Mouse (Mus musculus) erythroblast, embryonic 14.5 days (primary cell): ENCODE data around the gene Erc1. TPM values are rescaled to one million over a fixed set of nuclear protein-coding genes. Genes with fewer than 3 reads are reported as not detected.

Experiments
- H3K27me3 ChIP-seq: 2 replicates; pipeline ENCODE4 v1.6.1; 2012; ENCODE audit warnings: inconsistent platforms; ENCODE audit not compliant: control insufficient read depth
- H3K36me3 ChIP-seq: 2 replicates; pipeline ENCODE4 v1.6.1; 2012; ENCODE audit warnings: mild to moderate bottlenecking, inconsistent platforms; ENCODE audit not compliant: control insufficient read depth
- H3K4me1 ChIP-seq: 2 replicates; pipeline ENCODE4 v1.6.1; 2012; ENCODE audit warnings: inconsistent platforms; ENCODE audit not compliant: control insufficient read depth
- H3K4me3 ChIP-seq: replicated peaks from 2 replicates; pipeline ENCODE3; 2012; ENCODE audit warnings: moderate library complexity, mild to moderate bottlenecking, inconsistent platforms
- H3K9me3 ChIP-seq: 2 replicates; pipeline ENCODE4 v1.6.1; 2012; ENCODE audit warnings: low read length, inconsistent platforms, mixed read lengths; ENCODE audit not compliant: control insufficient read depth
- GATA1 ChIP-seq: IDR thresholded peaks from 2 replicates; pipeline ENCODE4 v1.6.1; 2012; ENCODE audit warnings: low read length, inconsistent platforms, mixed read lengths
- TAL1 ChIP-seq: IDR thresholded peaks from 3 replicates; pipeline ENCODE4 v1.6.1; 2012; ENCODE audit warnings: low read length, inconsistent platforms, mixed read lengths
- polyA plus RNA-seq: library from polyadenylated mRNA; stranded (reverse); fragments of >175 nt; gene quantifications from 2 replicates; pipeline ENCODE4 v1.2.3, GENCODE M21; 2012

The Erc1 gene
- polyA plus RNA-seq: 0.15 and 0.17 TPM in 2 replicates

DNA sequence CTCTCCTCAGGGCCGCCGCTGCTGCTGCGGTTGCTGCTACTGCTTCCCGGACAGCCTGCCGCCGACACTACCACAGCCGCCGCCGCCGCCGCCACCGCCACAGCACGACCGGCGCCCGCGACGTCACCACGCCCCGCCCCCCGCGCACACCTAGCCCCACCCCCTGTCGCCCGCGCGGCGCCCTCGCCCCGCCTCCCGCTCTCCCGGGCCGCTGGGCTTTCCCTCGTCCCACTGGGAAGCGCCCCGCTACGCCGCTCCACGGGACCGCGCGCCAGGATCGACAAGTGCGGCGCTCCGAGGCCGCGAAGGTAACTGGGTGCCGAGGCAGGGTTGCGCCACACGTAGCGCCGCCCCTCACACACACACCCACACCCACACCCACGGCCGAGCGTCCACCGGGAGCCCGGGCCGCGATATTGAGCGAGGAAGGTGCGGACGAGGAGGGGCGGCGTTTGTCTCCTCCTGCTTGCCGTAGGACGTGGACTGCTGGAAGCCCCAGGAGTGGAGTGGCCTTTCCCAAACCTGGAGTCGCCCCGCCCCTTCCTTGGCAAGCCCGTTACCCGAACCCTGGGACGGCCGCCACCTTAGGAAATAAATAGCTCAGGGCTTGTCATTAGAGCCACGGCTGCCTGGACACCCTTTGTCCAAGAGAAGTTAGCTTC, at the start of gene Erc1:
TSS of gene Erc1 (minus strand) at position 134 of the 662 bp plus-strand sequence.
- Histone ChIP-seq H3K36me3 (no peaks in the 10 kb centered on the region), H3K9me3 (no peaks in the 10 kb centered on the region), H3K4me3 (peak within 1 kb of the TSS; percentile 86), H3K27me3 (no peaks in the 10 kb centered on the region), H3K4me1 (peaks cover 27% of the 10 kb centered on the region)
- TF ChIP-seq TAL1: no peak
- no peak for TF ChIP-seq GATA1

DNA sequence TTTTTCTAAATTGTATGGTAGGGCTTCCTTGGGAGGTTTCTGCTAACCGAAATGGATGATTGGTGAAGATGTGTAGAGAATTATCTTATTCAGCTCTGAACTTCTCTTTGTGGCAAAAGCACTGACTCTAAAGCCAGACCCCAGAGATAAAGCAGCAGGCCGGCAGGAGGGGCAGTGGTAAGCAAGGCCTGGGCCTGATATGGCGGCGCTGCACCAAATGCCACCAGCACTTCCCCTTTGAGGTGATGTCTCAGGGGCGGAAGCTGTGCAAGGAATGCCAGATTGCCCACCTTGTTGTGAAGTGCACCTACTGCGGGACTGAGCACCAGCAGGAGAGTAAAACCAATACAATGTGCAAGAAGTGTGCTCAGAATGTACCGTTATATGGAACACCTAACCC, 44.7 kb upstream of the Erc1 start:
- no peaks in the 10 kb centered on the region for H3K4me1 ChIP-seq
- no peaks in the 10 kb centered on the region for H3K36me3 ChIP-seq
- no peaks in the 10 kb centered on the region for H3K9me3 ChIP-seq
- H3K27me3 ChIP-seq: peaks cover 27% of the 10 kb centered on the region
- no peak overlapping the region for H3K4me3 ChIP-seq
- TF ChIP-seq TAL1: no peak
- TF ChIP-seq GATA1: no peak

DNA sequence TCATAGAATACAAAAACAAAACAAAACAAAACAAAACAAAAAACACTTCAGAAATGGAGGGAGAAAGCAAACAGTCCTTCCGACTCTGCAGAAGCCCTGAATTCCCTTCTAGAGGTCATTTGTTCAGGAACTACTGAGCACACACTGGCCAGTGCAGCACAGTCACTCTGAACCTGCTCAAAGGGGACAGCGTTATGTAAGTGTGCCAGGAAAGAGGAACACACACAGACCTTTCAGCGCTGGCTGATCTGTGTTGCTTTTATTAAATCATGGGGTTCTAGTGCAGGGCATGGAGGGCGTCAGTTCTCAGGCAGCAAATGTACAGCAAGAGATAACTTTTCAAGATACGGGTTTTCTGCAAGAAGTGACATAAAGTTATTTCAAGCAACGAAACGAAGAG, 35.2 kb upstream of the Erc1 start:
- peaks cover 11% of the 10 kb centered on the region for H3K27me3 ChIP-seq
- no peak for TF ChIP-seq TAL1
- TF ChIP-seq GATA1: no peak
- no peak overlapping the region for H3K4me3 ChIP-seq
- H3K36me3 ChIP-seq: no peaks in the 10 kb centered on the region
- H3K4me1 ChIP-seq: no peaks in the 10 kb centered on the region
- H3K9me3 ChIP-seq: no peaks in the 10 kb centered on the region

DNA sequence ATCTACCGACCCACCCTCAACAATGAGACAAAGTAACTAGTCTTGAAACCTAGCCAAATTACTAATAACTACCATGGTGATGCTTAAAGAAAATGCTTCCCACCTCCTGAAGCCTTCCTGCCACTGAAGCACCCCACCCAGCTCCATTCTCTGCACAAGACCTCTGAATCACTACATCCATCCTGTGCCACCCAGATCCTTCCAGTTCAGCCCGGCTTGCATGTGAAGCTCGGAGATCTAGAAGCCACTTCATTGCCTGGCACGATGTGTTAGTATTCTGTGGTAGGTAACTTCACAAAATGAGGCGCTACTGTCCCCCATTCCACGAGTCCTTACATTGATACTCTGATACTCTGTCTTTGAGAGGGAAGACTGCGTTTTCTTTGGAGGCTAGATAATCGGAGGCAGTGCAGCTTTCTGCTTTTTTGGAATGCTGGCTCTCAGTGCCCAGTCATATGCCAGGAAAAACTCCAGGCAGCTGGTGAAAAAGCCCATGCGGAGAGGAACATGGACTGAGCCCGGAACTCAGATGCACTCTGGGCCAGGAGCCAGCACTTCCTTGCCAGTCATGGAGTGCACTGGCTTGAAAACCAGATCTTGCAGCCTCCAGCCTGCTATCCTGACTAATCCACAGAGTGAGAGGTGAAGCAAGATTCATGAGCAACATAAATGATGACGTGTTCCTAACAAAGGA, 16.5 kb upstream of the Erc1 start:
- no peak for TF ChIP-seq GATA1
- TF ChIP-seq TAL1: no peak
- Histone ChIP-seq H3K4me3 (no peak overlapping the region), H3K4me1 (no peaks in the 10 kb centered on the region), H3K27me3 (no peaks in the 10 kb centered on the region), H3K36me3 (no peaks in the 10 kb centered on the region), H3K9me3 (no peaks in the 10 kb centered on the region)

DNA sequence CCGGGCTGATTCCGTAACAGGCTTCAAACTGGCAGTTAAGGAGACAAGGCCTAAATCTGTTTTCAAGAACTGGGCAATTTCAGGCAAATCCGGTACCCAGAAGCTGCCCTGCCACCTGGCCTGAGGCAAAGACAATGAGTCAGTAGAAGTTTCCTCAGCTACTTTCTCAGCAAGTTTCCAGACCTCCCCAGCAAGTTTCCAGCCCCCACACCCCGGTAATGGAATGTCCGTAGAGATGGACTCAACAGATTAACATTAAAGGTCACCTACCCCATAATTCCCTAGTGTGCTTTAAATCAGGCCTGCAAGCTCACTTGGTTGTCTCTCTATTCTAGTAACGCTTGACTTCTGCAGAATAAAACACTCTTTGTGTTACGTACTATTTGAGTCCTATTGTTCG, 13.6 kb upstream of the Erc1 start:
- no peaks in the 10 kb centered on the region for H3K9me3 ChIP-seq
- TF ChIP-seq TAL1 (no peak), GATA1 (no peak)
- no peak overlapping the region for H3K4me3 ChIP-seq
- H3K27me3 ChIP-seq: no peaks in the 10 kb centered on the region
- H3K36me3 ChIP-seq: no peaks in the 10 kb centered on the region
- no peaks in the 10 kb centered on the region for H3K4me1 ChIP-seq

DNA sequence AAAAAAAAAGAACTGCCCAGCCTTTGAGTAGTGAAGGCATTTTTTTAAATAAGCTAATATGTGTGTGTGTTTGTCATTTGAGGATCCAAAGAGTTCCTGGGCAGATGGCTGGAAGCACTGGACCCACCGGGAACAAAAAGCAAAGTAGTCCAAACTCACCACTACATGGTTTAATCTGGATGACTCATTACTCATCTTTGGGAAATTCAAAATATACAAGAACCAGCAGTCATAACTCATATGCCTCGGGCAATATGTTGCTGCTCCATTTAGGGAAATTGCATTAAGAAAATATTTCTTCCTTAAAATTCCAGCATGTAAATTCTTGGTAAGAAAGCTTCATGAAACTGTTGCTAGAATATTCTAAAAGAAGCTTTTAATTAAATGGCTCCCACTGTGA, 12.3 kb upstream of the Erc1 start:
- no peaks in the 10 kb centered on the region for H3K4me1 ChIP-seq
- TF ChIP-seq TAL1: no peak
- TF ChIP-seq GATA1: no peak
- no peaks in the 10 kb centered on the region for H3K36me3 ChIP-seq
- H3K9me3 ChIP-seq: no peaks in the 10 kb centered on the region
- no peaks in the 10 kb centered on the region for H3K27me3 ChIP-seq
- no peak overlapping the region for H3K4me3 ChIP-seq

DNA sequence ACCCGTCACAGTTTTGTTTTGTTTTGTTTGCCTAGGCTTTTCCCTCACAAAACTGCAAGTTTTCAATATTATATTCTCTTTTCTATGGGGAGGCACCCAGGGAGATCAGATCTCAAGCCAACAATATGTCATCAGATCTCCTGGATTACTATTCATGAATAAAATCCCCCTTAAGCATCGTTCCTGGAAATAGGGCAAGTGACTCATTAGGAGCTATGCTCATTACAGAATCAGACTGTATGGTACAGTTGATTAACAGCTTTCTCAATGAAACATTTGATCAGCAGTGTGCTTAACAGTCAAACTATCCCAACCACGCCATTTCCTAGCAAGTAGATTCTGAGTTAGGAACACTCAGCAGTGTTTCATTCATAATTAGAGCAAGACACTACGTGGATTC, 7.5 kb upstream of the Erc1 start:
- no peak overlapping the region for H3K4me3 ChIP-seq
- TF ChIP-seq TAL1 (no peak), GATA1 (no peak)
- H3K36me3 ChIP-seq: no peaks in the 10 kb centered on the region
- H3K27me3 ChIP-seq: no peaks in the 10 kb centered on the region
- no peaks in the 10 kb centered on the region for H3K4me1 ChIP-seq
- no peaks in the 10 kb centered on the region for H3K9me3 ChIP-seq

DNA sequence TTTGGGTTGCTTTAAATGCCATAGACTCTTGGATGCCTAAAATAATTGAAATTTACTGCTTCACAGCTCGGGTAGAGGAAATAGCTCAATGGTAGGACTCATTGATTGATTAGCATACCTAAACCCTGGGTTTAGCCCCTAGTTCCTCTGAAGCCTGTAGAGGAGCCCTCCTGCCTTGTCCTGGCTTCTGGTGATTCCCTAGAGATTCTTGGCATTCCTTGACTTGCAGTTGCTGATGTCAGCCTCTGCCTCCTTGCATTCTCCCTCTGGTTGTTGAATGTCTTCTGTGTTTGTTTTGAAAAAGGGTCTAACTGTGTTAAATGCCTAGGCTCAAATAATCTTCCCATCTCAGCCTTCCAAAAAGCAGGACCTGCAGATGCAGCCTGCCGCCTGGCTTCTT, 6.2 kb upstream of the Erc1 start:
- TF ChIP-seq GATA1: no peak
- TF ChIP-seq TAL1: no peak
- peaks cover 6% of the 10 kb centered on the region for H3K4me1 ChIP-seq
- no peaks in the 10 kb centered on the region for H3K9me3 ChIP-seq
- no peaks in the 10 kb centered on the region for H3K36me3 ChIP-seq
- no peak overlapping the region for H3K4me3 ChIP-seq
- H3K27me3 ChIP-seq: no peaks in the 10 kb centered on the region

DNA sequence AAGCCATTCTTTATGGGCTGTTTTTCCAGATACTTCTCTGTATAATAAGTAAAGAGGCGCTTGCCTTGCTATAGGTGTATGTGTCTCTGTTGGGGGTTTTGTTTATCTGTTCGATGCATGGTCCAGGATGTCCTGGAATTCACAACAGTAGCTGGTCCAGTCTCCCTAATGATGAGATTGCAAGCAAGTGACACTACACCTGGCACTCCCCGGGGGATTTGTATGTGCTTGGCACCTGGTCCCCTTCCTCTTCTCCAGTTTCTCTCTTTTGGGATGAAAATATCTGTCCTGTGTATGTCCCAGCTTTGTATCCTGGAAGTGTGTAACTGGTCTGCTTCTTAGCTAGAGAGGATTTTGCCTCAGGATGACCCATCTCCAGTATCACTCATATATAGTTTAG, 1.9 kb upstream of the Erc1 start:
- TF ChIP-seq GATA1: no peak
- Histone ChIP-seq H3K9me3 (no peaks in the 10 kb centered on the region), H3K36me3 (no peaks in the 10 kb centered on the region)

DNA sequence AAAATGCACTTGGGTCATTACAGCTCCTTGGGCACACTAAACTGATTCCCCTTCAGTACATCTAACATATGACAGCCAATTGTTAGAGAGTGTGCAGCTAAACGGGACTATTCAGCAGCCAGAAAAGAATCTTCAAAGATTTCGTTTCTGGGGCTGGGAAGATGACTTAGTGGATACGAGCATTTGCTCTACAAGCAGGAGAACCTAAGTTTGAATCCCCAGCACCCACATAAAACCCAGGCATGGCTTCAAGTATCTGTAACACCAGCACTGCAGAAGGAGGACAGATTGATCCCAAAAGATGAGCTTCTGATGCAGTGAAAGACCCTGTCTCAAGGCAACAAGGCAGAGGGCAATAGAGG, 1.4 kb upstream of the Erc1 start:
- Histone ChIP-seq H3K4me3 (peak overlapping the region; percentile 86), H3K27me3 (no peaks in the 10 kb centered on the region), H3K9me3 (no peaks in the 10 kb centered on the region), H3K36me3 (no peaks in the 10 kb centered on the region), H3K4me1 (peaks cover 27% of the 10 kb centered on the region)
- TF ChIP-seq GATA1: no peak
- no peak for TF ChIP-seq TAL1

More for the DNA sequence above, 1.9 kb upstream of the Erc1 start:
- H3K4me3 ChIP-seq: no peak overlapping the region
- no peaks in the 10 kb centered on the region for H3K27me3 ChIP-seq
- H3K4me1 ChIP-seq: peaks cover 27% of the 10 kb centered on the region
